Mouse (Mus musculus): ENCODE data around the gene Fam117b. TPM values are rescaled to one million over a fixed set of nuclear protein-coding genes. Genes with fewer than 3 reads are reported as not detected.

Gene Fam117b
- polyA plus RNA-seq, 1 experiment from 2014 or later = 12.5 TPM

DNA sequence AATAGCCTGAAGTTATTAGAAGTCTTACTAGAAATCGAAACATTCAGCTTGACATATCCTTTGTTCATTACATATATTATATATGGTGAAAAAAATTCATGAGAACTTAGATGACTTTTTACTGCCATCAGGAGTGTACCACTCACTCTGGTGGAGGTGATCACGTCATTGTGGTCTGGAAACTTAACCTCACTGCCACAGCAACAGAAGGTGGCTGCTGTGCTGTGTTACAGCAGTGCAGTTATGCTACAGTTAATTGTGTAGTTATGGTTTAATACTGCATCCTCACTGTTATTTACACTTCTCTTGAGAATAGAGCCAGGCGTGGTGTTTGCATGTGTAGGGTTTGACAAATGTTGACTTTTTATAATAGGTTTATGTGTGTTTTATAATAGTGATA is 4.6 kb downstream of the Fam117b start:
- peaks cover 3% of the 10 kb centered on the region; the same call in 1 of the 2 replicates for H3K4me1 ChIP-seq (ENCODE audit: insufficient read depth, low read depth, low read length)
- WGBS = 61% methylated on average over 3 of the region's 3 CpGs
- ATAC-seq (no peak), DNase-seq (ENCODE audit: low spot score) (no peak)
- no peak overlapping the region for H3K27ac ChIP-seq (ENCODE audit: low read length)
- no peak for TF ChIP-seq EP300 (IDR thresholded peaks at IDR 0.05)
- no peak for TF ChIP-seq CTCF (IDR thresholded peaks at IDR 0.05)
- H3K27me3 ChIP-seq (replicated peaks; ENCODE audit: insufficient read depth, low read length) = no peaks in the 10 kb centered on the region
- H3K9ac ChIP-seq (replicated peaks; ENCODE audit: low read depth) = no peak overlapping the region
- H3K4me3 ChIP-seq (ENCODE audit: low read depth, low read length) = no peak overlapping the region
- no peaks in the 10 kb centered on the region for H3K36me3 ChIP-seq (ENCODE audit: insufficient read depth, low read length)
- H3K4me2 ChIP-seq (replicated peaks; ENCODE audit: low read depth, low read length) = no peak overlapping the region
- H3K9me3 ChIP-seq (ENCODE audit: low read length) = no peaks in the 10 kb centered on the region

- H3K9me3 ChIP-seq (ENCODE audit: low read length) = no peaks in the 10 kb centered on the region
- TF ChIP-seq EP300 (IDR thresholded peaks at IDR 0.05) (no peak), CTCF (IDR thresholded peaks at IDR 0.05) (no peak)
- H3K27ac ChIP-seq (ENCODE audit: low read length) = no peak overlapping the region
- no peak overlapping the region for H3K4me2 ChIP-seq (replicated peaks; ENCODE audit: low read depth, low read length)
- H3K9ac ChIP-seq (replicated peaks; ENCODE audit: low read depth) = no peak overlapping the region
- no peaks in the 10 kb centered on the region for H3K36me3 ChIP-seq (ENCODE audit: insufficient read depth, low read length)
- H3K27me3 ChIP-seq (replicated peaks; ENCODE audit: insufficient read depth, low read length) = no peaks in the 10 kb centered on the region
- peaks cover 3% of the 10 kb centered on the region; the same call in 1 of the 2 replicates for H3K4me1 ChIP-seq (ENCODE audit: insufficient read depth, low read depth, low read length)
- no peak for DNase-seq (ENCODE audit: low spot score)
- no peak overlapping the region for H3K4me3 ChIP-seq (ENCODE audit: low read depth, low read length)
- ATAC-seq = no peak
Observed at GRCm38 (mm10) chr1:59918075-59918474, 5.3 kb downstream of the Fam117b start.

DNA sequence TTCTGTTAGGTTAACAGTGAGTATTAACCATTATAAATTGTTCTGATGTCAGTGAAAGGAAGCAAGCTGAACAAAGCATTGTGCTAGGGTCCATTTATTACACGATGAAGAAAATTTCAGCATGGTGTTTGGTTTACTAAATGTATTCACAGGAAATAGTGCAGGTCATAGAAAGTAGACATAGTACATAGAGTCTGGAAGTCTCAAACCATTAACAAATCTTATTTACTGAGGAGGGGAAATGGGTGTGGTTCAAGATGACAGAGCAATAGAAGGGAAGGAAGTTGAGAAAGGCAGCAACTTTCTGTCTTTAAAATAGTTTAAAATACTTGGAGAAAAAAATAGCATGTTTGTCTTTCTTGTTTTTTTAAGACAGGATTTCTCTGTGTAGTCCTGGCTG is 10.4 kb downstream of the Fam117b start:
- H3K36me3 ChIP-seq (ENCODE audit: insufficient read depth, low read length) = no peaks in the 10 kb centered on the region

DNA sequence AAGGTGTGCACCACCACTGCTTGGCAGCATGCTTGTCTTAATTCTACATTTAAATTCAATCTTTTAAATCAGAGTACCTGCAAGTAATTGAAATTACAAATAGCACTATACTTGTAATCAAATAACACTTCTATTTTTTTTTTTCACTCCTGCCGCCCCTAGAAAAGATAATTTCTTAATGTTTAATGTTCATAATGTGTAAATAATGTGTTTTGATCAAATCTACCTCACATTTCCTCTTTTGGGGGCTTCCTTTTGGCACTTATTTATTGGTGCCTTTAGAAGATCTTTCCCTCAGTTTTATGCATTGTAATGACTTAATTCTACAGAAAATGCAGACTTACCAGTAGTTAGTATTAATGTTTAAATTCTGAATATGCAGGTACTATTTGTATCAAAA is 10.9 kb downstream of the Fam117b start:
- Histone ChIP-seq H3K27ac (ENCODE audit: low read length) (no peak overlapping the region), H3K9ac (replicated peaks; ENCODE audit: low read depth) (no peak overlapping the region), H3K27me3 (replicated peaks; ENCODE audit: insufficient read depth, low read length) (no peaks in the 10 kb centered on the region), H3K4me3 (ENCODE audit: low read depth, low read length) (no peak overlapping the region), H3K36me3 (ENCODE audit: insufficient read depth, low read length) (no peaks in the 10 kb centered on the region), H3K4me1 (ENCODE audit: insufficient read depth, low read depth, low read length) (no peaks in the 10 kb centered on the region), H3K4me2 (replicated peaks; ENCODE audit: low read depth, low read length) (no peak overlapping the region), H3K9me3 (ENCODE audit: low read length) (no peaks in the 10 kb centered on the region)
- no peak for DNase-seq (ENCODE audit: low spot score)
- TF ChIP-seq EP300 (IDR thresholded peaks at IDR 0.05) = no peak
- no peak for TF ChIP-seq CTCF (IDR thresholded peaks at IDR 0.05)
- no peak for ATAC-seq
- WGBS = 66% methylated on average over 1 of the region's 1 CpGs

More for the DNA sequence above, 10.4 kb downstream of the Fam117b start:
- H3K4me2 ChIP-seq (replicated peaks; ENCODE audit: low read depth, low read length) = no peak overlapping the region
- H3K4me1 ChIP-seq (ENCODE audit: insufficient read depth, low read depth, low read length) = no peaks in the 10 kb centered on the region
- 52% methylated on average over 1 of the region's 1 CpGs for WGBS
- ATAC-seq = peak; percentile 80
- H3K4me3 ChIP-seq (ENCODE audit: low read depth, low read length) = no peak overlapping the region
- H3K27me3 ChIP-seq (replicated peaks; ENCODE audit: insufficient read depth, low read length) = no peaks in the 10 kb centered on the region
- no peak overlapping the region for H3K9ac ChIP-seq (replicated peaks; ENCODE audit: low read depth)
- TF ChIP-seq CTCF (IDR thresholded peaks at IDR 0.05) = no peak
- peak; percentile 93 for TF ChIP-seq EP300 (IDR thresholded peaks at IDR 0.05)
- DNase-seq (ENCODE audit: low spot score) = peak; percentile 75
- peak overlapping the region; percentile 11; the same call in 1 of the 2 replicates for H3K27ac ChIP-seq (ENCODE audit: low read length)
- H3K9me3 ChIP-seq (ENCODE audit: low read length) = no peaks in the 10 kb centered on the region

DNA sequence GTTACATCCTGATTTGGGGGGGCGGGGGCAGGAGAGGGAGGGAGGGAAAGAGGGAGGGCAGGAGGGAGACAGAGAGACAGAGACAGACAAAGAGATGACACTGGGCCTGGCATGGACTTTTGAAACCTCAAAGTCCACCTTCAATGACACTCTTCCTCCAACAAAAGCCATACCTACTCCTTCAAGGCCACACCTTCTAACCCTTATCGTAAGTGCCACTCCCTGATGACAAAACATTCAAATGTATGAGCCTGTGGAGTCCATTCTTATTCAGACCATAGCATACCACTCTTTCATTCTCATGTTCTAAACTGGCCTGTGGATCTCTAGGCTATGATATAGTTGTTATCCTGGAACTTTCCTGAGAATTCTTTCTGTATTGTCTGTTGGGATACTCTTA is 11.6 kb downstream of the Fam117b start:
- no peak for DNase-seq (ENCODE audit: low spot score)
- no peak overlapping the region for H3K4me3 ChIP-seq (ENCODE audit: low read depth, low read length)
- TF ChIP-seq CTCF (IDR thresholded peaks at IDR 0.05) = no peak
- TF ChIP-seq EP300 (IDR thresholded peaks at IDR 0.05) = no peak
- no peak for ATAC-seq
- no peaks in the 10 kb centered on the region for H3K27me3 ChIP-seq (replicated peaks; ENCODE audit: insufficient read depth, low read length)
- no peak overlapping the region for H3K4me2 ChIP-seq (replicated peaks; ENCODE audit: low read depth, low read length)
- H3K36me3 ChIP-seq (ENCODE audit: insufficient read depth, low read length) = no peaks in the 10 kb centered on the region
- no peak overlapping the region for H3K9ac ChIP-seq (replicated peaks; ENCODE audit: low read depth)
- H3K9me3 ChIP-seq (ENCODE audit: low read length) = no peaks in the 10 kb centered on the region
- no peaks in the 10 kb centered on the region for H3K4me1 ChIP-seq (ENCODE audit: insufficient read depth, low read depth, low read length)
- H3K27ac ChIP-seq (ENCODE audit: low read length) = no peak overlapping the region
- WGBS = 70% methylated on average over 2 of the region's 2 CpGs

- Histone ChIP-seq H3K36me3 (ENCODE audit: insufficient read depth, low read length) (no peaks in the 10 kb centered on the region), H3K4me1 (ENCODE audit: insufficient read depth, low read depth, low read length) (no peaks in the 10 kb centered on the region), H3K27ac (ENCODE audit: low read length) (no peak overlapping the region), H3K9me3 (ENCODE audit: low read length) (no peaks in the 10 kb centered on the region), H3K4me2 (replicated peaks; ENCODE audit: low read depth, low read length) (no peak overlapping the region), H3K4me3 (ENCODE audit: low read depth, low read length) (no peak overlapping the region), H3K9ac (replicated peaks; ENCODE audit: low read depth) (no peak overlapping the region), H3K27me3 (replicated peaks; ENCODE audit: insufficient read depth, low read length) (no peaks in the 10 kb centered on the region)
- no peak for ATAC-seq
- no peak for TF ChIP-seq EP300 (IDR thresholded peaks at IDR 0.05)
- TF ChIP-seq CTCF (IDR thresholded peaks at IDR 0.05) = peak; percentile 14; the same call in 1 of the 2 replicates
- no peak for DNase-seq (ENCODE audit: low spot score)
- WGBS = 89% methylated on average over 3 of the region's 3 CpGs
Observed at GRCm38 (mm10) chr1:59926021-59926672, 13.3 kb downstream of the Fam117b start.

Measured in lung, postnatal 0 days (tissue).